Mouse (Mus musculus) heart, postnatal 25 days (tissue): ENCODE measurements at regions not wholly inside any gene's neighbourhood (a gene's known extent, or its start where the extent isn't known, plus 50 kb on each side); places are given as distances from the start of the nearest gene placed in this dataset.

Experiments used
- DNase-seq: peaks from one replicate; pipeline ENCODE4 v3.0.0; 2022; ENCODE audit warnings: low spot score
- intact Hi-C: fragments of 180-260 bp; cut with DNase I; formaldehyde crosslinking; loops from one replicate; pipeline ENCODE4 v1.15.1; 2025

DNA sequence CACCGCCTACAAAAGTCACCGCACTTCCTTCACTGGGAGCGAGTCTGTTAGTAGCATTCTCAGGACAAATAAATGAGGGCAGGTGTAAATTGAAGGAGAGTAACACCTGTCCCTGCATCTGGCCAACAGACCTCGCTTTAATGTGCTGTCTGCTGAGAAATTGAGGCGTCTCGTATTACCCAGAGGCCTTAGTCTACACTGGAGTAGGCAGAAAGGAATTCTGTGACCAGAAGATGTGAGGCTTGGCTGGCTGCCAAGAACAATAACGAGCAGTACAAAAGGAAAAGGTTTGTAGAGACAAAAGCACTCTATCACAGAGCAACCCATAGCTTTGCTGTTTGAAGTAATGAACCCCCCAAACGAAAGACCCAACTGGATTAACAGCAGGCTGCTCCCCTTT is 488.4 kb upstream of the Gm9747 start:
- intact Hi-C loops = no loop called here
- DNase-seq = no peak

DNA sequence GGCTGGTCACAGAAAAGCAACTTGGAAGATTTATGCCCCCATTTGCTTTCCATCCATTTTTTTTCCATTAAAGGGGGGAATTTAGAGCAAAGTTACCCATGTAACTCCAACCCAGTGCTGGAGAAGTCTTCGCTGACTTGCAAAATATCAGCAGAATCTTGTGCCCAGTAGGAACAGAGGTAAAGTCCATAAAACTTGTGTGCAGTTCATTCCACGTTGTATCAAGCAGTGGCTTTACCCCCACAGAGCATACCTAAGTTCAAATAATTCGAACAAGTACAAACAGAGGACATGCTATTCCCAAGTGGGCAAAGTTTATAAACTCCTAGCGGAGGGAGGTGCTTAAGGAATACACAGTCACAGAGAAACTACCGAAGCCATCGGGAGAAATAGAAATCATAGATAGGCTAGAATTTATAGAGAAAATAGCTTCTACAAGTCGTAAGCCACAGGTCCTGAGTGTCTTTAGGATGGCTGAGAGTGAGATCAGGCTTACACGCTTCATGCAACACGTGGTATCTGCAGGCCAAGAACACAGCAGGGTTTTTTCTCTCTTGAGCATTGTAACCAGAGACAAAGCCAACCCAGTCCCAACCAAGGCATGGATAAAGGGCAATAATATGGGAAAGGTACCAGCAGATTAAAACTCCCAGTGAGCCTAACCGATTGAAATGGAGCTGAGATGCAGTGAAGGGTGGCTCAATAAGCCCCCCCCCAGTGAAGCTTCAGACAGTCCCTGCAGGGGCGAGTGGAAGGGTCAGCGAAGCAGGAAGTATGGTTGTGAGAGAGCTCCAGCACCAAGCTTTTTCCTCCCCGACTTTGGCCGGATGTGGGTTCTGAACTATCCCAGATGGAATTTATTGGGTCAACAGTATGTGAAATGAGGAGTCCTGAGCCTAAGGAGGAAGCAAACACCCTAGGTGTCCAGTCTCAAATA is 487.6 kb upstream of the Gm9747 start:
- intact Hi-C loops = no loop called here
- no peak for DNase-seq

DNA sequence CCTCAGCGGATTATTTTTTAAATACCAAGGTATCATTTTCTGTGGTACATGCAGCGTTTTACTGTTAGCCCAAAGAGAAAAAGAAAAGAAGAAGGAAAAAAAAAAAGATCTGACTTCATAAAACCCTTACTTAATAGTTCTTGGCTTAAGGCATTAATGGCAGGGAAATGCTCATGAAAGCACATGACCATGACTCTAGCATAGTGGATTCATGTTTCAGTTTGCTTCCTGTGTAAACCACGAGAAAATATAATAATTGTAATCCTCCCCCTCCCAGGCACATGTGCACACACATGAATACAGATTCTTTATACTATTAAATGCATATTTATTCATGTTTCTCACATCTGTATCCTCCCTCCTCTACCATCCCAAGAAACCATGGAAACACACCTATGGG is 486.9 kb upstream of the Gm9747 start:
- DNase-seq = no peak
- intact Hi-C loops = no loop called here

DNA sequence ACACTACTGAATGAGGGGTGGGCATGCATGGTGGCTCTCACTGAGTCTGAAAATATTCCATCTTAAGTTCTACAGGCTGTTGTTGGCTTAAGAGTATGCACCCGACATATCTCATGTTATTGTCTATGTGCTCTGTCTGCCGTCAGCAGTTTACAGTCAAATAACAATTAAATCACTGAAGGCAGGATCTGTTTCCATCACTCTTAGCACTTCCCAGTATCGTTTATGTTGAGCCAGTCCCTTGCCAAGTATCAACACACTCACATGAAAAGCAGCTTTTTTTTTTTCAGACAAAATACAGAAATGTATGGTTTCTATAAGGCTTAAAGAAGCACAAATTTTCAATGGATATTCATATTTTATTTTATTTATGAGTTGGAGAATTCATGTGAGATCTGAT is 485.9 kb upstream of the Gm9747 start:
- no peak for DNase-seq
- intact Hi-C loops = no loop called here

DNA sequence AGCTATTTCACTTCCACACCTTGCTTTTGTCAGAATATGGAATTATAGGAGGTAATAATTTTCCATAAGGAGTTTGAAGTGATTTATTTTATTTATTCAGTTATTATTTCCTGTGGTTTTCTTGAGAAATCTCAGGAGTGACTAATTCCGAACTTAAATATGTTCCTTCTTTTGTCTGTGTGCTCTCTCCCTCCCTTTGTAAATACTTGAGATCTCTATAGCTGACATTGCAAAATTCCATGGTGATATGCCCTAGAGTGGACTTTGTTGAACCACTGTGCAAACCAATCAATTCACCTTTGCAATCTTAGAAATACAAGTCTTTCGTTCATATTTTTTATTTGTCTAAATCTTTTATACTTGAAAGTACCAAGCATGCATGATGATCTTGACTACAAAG is 478.8 kb upstream of the Gm9747 start:
- DNase-seq = no peak
- intact Hi-C loops = no loop called here

DNA sequence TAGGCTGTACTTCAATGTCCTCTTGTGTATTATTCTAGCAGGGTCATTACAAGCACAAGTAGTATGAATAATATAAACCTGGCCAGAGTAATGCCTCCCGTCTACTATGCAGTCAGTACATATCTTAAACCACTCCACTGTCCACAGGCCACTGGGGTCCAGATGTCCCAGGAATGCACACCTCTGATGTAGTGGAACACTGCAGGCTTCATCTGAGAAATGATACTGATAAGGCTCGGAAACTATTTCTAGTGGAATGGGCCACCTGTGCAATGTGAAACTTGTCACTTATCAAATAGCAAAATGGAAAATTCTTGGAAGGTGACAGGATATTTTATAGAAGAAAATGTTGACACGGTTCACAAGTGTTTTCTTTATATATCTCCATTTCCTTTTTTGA is 477.6 kb upstream of the Gm9747 start:
- no peak for DNase-seq
- intact Hi-C loops = no loop called here

DNA sequence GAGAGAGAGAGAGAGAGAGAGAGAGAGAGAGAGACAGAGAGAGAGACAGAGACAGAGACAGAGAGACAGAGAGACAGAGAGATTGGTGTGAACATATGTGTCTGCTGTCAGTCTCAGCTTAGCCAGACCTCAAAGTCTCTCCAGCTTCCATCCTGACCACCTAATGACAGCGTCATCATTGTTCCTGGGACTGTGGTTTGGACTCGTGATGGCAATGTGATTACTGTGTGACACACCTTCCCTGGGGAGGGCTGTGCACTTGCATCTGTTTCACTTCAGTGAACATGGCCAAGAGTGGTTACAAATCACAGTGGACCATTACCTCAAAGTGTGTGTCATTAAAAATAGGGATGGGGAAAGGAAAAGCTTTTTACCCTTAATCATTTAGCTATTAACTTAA is 477.2 kb upstream of the Gm9747 start:
- intact Hi-C loops = no loop called here
- no peak for DNase-seq

DNA sequence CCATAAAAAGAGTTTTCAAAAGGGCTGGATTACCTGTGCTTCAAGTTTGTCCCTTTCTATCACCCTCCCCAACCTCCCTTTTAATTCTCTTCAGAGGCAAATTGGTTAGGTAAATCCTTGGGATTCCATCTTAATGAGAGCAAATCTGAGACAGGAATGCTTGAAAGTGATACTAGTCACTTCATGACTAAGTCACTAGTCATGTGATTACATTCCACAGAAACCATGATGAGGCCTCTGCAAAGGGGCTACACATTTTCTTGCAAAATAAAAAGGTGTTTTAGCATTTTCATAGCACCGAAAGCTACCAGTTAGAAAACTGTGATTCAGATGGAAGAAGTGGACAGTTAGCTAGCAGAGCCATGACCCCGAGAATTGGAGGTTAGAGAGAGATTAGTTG is 473.0 kb upstream of the Gm9747 start:
- DNase-seq = no peak
- intact Hi-C loops = no loop called here

DNA sequence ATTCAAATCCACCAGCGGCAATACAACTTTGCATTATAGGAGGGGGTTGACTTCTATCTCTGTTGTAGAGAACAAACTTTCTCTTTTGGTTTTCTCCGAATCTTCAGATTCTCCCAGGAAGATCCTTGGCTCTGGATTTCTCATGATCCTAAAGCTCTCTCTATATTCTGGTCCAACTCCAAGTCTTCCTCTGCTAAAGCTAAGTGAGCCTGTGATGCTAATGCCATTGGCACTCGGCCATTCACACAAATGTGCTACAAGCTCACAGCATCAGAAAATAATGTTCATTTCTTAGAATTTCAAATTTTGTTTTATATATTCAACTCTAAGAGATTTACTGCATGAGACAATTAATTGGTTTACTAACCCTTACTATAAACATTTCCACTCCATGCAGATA is 461.2 kb upstream of the Gm9747 start:
- intact Hi-C loops = no loop called here
- no peak for DNase-seq

DNA sequence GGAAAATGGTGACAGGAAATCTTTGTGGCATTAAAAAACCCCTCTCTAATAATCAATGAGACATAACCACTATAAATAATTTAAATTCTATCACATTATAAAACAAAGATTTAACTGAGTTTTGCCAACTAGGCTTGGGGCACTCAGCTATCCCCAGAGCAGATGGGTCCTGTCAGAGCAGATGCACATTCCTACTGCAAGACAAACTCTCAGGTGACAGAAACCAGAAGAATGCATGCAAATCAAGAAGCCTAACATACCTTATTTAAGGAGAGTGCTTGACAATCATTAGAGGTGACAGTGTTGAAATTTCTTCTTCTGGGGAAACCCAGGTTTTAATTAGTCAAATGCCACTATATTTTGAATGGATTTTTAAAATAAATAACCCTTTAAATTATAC is 452.3 kb upstream of the Gm9747 start:
- DNase-seq = no peak
- intact Hi-C loops = no loop called here

DNA sequence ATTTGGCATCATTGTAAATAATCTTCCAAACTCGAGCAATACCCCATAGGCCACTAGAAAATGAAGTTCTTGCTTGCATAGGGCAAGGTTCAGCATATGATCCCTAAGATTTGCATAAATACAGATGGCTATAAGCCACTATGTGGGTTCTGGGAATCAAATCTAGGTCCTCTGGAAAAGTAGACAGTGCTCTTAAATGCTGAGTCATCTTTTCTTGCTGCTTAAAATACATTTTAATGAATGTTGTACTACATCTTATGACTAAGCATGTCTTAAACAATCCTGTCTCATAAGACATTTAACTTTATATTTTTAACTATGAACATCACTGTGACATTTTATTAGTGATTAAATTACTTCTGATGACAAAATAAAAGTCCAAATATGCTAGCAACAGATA is 448.6 kb upstream of the Gm9747 start:
- intact Hi-C loops = no loop called here
- no peak for DNase-seq

DNA sequence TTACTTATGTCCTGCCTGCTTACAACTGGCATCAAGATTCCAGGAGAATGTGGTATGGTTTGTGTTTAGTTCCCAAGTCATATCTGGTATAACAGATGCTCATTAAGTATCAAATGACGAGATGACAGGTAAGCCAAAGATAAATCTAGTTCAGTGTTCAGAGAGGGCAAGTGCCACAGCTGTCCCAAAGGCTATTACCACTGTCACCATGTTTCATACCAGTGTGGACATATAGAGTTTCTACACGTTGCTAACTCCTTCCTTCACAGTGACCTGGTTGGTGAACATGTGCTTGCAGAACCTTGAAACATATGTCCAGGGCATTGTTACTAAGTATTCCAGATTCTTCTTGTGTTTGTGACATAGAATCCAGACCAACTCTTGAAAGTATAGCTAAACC is 438.1 kb upstream of the Gm9747 start:
- intact Hi-C loops = no loop called here
- no peak for DNase-seq

DNA sequence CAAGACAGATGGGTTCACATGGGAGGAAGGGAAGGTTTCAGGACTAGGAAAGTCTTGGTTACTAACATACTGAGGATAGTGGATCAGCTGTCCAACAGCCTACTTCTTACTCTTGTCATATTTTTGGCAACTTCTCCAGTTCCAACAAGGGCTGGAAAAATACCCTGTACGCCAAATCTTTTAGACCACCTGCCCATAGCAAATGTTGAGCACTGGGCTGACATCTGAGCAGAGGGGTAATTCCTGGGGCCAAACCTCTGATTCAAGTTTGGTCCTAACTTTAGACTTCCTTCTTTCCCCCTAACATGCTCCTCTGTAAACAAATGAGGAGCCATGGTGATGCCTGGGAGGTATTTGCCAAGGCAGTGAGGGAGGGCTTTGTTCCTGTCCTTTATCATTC is 437.5 kb upstream of the Gm9747 start:
- intact Hi-C loops = no loop called here
- DNase-seq = no peak

DNA sequence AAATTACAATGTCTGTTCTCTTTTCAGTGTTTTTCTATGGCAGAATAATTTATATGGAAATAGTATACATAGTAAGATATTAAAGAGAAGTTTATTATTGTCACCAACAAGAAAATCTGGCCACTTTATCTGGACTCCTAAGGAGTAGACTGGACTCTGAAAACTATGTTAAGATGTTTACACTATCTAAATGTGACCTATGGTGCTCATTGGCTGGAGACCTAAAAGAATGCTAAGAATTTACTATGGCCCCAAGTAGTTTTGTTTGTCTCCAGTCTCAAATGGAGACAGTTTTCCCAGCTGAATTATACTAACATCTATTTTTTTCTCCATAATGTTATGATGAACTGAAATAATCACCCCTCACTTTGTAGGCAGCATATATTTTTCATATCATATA is 421.3 kb upstream of the Gm9747 start:
- intact Hi-C loops = no loop called here
- DNase-seq = no peak

DNA sequence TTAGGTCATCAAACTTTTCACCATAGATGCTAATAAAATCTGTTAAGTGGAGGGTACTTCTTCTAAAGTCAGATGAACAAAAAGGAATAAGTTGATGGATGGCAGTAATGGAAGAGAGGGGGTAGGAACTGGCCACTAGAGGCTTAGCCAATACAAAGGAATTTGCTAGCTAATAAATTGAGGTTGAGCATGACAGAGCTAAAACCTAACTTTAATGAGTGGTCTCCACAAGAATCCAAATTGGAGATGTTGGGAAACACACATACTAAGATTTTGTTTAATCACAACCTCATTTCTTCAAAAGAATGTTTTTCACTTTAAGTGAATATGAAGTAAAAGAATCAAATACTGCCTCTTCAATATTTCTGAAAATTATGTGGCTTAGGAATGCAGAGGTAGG is 414.0 kb upstream of the Gm9747 start:
- intact Hi-C loops = no loop called here
- DNase-seq = no peak

DNA sequence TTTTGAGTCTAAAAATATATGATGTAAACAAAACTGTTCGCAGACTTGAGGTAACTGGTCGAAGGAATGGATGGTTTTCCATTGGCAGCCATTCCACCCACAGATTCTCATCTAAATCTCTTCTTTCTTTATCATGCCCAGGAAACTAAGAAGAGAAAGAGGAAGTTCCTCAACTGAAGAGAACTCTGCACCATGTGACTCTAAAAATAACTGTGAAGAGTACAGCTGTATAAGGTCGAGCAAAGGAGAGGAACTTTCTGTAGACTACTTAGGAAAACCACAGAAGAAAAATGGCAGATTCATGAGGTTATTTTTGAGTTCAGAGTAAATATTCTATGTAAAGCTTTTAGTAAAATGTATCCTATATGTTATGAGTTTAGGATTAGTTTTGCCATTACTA is 390.9 kb upstream of the Gm9747 start:
- DNase-seq = no peak
- intact Hi-C loops = no loop called here

DNA sequence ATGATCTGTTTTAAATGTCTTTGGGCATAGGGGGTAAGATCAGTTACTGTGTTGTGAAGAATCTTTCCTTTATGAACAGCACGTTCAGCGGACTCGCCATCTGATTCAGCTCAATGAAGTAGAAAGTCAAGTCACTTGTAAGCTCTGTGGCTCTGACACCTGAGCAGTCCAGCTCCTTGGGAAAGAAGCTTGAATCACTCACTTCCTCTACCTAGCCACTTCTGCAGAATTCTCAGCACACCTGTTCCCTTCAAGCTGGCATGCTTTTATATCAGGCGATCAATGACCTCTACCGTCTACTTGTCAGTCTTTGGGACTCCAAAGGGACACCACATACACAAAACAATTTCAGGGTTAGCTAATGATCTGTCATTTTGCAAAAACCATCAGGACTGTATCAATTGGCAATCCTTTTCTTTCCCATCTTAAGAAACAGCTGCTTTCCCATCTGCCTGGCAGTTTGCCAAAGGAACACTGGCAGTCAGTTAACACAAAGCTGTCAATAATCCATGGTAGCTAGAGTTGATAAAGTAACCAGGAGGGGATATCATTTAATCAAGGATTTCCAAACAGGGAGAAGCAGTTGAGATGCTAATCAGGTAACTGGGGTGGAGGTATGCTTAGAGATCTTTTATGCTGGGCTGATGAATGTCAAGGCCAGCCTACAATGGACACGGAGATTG is 382.3 kb upstream of the Gm9747 start:
- DNase-seq = no peak

DNA sequence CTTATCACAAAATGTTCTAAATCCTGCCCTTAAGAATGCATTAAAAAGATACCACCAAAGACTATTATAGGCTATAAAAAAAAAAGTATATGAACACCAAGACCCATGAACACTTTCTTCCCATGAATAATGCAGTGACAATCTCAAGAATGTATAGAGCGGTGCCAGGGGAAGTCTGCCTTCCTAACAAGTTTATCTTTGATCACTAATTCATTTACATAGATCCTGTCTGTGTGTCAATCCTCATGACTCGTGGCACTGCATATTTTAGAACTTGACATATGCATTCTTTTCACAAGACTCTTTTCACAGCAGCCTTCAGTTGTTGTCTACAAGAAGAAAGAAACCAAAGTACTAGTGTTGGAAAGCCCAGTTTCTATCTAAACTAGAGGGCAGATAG is 373.4 kb upstream of the Gm9747 start:
- intact Hi-C loops = no loop called here
- DNase-seq = no peak

More for the DNA sequence above, 382.3 kb upstream of the Gm9747 start:
- intact Hi-C loops = no loop called here

DNA sequence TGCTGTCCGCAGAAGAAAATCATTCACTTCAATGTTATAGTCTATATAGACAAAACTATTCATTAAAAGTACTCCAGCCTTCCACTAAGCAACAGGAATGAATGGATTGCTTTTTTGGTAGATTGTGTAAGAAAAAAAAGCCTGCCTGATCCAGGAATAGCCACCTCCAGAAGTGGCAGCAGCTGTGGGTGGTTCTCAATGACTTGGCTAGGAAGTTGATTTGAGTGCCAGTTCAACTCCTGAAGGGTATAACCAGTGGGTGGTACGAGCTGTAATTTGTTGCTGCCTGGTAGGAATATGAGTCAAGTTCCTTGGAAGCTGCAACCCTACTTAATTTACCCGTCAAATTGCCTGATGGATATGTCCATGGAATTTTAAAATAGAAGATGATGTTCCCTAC is 368.3 kb upstream of the Gm9747 start:
- no peak for DNase-seq
- intact Hi-C loops = no loop called here

DNA sequence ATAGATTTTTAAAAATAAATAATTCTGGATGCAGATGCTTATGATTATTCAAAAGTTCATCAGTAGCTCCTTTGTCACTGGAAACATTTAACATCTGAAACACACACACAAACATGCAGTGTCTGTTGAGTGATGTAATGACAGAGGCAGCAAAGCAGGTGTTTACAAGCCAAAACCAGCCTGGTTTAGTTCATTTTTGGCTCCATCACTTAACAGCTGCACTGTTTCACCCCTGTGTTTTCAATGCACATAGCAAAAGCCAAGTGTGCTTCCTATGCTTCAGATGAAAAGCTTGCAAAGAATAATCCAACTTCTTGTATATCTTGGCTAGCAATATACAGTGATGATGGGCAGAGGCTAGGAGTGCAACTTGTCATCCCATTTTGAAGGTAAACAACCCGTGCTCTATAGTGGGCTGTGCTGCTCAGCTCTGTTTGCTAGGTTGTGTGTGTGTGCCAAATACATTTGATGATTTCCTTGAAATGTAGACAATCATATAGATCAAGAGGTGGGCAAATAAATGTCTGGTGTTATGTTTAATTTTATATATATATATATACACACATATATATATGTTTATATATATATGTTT is 345.9 kb upstream of the Gm9747 start:
- no peak for DNase-seq
- intact Hi-C loops = no loop called here

DNA sequence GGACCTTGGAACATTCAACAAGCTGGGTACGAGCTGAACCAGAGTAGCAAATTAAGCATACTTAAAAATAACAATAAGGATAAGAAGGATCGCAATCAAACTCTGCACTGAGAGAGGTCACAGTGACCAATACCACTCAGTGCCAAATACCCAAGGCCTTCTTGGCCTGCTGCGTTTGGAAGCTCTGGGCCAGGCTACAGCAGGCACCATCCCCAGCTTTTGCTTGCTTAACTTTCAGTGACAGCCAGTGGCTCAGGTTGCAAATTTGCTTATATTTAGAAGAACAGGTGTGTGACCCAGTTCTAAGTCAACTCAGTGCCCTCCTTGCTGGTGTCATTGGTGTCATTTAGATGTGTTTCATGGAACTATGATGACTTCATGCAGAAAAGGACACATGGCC is 335.7 kb upstream of the Gm9747 start:
- DNase-seq = no peak
- intact Hi-C loops = no loop called here
